Mouse (Mus musculus) MEL-GATA-1-ER (cell line): ENCODE data around the gene Dlgap1.
A peak's percentile ranks its signal among the peaks of the same experiment; 100 is the strongest.

Source experiments
- DNase-seq: peaks from one replicate; pipeline ENCODE4 v3.0.0-alpha.2; 2012; ENCODE audit warnings: low read depth; ENCODE audit errors: extremely low read depth

The Dlgap1 gene

GRCm38 (mm10) chr17:70751676-70752075 is 782.8 kb downstream of the Dlgap1 start:
- DNase-seq: no peak

- no peak for DNase-seq
Measured at GRCm38 (mm10) chr17:70753444-70754032, 784.7 kb downstream of the Dlgap1 start.

GRCm38 (mm10) chr17:70754041-70754440 is 785.2 kb downstream of the Dlgap1 start:
- no peak for DNase-seq

- DNase-seq: no peak
Measured at GRCm38 (mm10) chr17:70754638-70755037, 785.8 kb downstream of the Dlgap1 start.

GRCm38 (mm10) chr17:70755039-70755668 is 786.3 kb downstream of the Dlgap1 start:
- DNase-seq: peak; percentile 47

GRCm38 (mm10) chr17:70755669-70756263 is 786.9 kb downstream of the Dlgap1 start:
- DNase-seq: no peak

- no peak for DNase-seq
Measured at GRCm38 (mm10) chr17:70762001-70762400, 793.1 kb downstream of the Dlgap1 start.

GRCm38 (mm10) chr17:70762634-70763033 is 793.8 kb downstream of the Dlgap1 start:
- DNase-seq: no peak

GRCm38 (mm10) chr17:70765337-70765736 is 796.5 kb downstream of the Dlgap1 start:
- no peak for DNase-seq

- DNase-seq: no peak
Measured at GRCm38 (mm10) chr17:70765976-70766375, 797.1 kb downstream of the Dlgap1 start.

GRCm38 (mm10) chr17:70772120-70772899 is 803.4 kb downstream of the Dlgap1 start:
- no peak for DNase-seq

GRCm38 (mm10) chr17:70779770-70780169 is 810.9 kb downstream of the Dlgap1 start:
- no peak for DNase-seq

GRCm38 (mm10) chr17:70780726-70781689 is 812.1 kb downstream of the Dlgap1 start:
- DNase-seq: no peak

- no peak for DNase-seq
Measured at GRCm38 (mm10) chr17:70783273-70783672, 814.4 kb downstream of the Dlgap1 start.

- DNase-seq: no peak
Measured at GRCm38 (mm10) chr17:70787366-70787765, 818.5 kb downstream of the Dlgap1 start.

GRCm38 (mm10) chr17:70790801-70791200 is 821.9 kb downstream of the Dlgap1 start:
- DNase-seq: no peak

GRCm38 (mm10) chr17:70791596-70792275 is 822.9 kb downstream of the Dlgap1 start:
- DNase-seq: no peak

- no peak for DNase-seq
Measured at GRCm38 (mm10) chr17:70794291-70794690, 825.4 kb downstream of the Dlgap1 start.

GRCm38 (mm10) chr17:70794722-70795121 is 825.8 kb downstream of the Dlgap1 start:
- DNase-seq: no peak

- DNase-seq: no peak
Measured at GRCm38 (mm10) chr17:70795196-70795595, 826.3 kb downstream of the Dlgap1 start.
